9 mouse cellular contexts compared by ENCODE assay signal in the genomic region with DNA sequence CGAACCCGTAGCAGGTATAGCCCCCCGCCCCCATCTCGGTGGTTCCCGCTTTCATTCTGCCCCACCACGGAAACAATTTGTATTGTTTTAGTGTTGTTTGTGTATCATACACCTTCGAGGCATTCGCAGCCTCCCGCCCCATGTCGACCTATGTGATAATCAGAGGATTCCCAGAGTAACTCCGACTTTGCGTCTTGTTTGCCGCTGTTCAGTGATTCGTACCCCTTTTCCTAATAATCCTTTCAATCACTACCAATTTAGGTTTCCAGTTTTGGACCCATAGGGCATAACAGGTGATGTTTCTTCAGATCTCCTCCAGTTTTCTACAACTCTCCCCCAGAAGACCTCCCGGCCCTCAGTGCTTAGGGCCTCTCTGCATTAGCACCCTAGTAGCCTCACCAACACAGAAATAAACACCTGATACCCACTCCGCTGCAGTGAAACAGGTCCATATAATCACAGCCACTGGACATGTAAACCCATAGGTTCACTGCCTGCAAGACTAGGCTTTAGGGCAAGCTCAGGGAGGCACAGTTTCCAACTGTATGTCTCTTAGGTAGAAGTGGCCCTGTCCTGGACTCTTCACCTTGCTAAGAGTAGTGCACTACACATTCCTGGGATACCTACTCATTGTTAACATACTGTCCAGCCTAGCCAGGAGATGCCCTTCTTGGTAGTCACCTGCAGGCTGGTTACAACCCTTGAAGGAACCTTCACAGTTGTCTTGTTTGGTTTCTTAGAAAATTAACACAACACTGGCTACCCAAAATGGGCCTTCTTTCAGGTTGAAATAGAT. TPM values are rescaled to one million over a fixed set of nuclear protein-coding genes. Genes with fewer than 3 reads are reported as not detected.
DNase-seq lines count a peak whose midpoint lies in the region; ATAC-seq lines count a peak whose summit lies in the region.
"Had no signal": no experiment of that assay in that cellular context is flagged by ENCODE, and none has a peak within 500 bp of the region (broad histone marks: within the 10 kb centered on the region; RNA-seq: fewer than 3 reads in every experiment).

No protein-coding gene starts in this region.

- H3K4me3 ChIP-seq in hindbrain, embryonic 12.5 days, result peak overlapping the region; percentile 69
- peak overlapping the region; percentile 95 for H3K4me3 ChIP-seq in megakaryocyte, embryonic 14.5 days (replicated peaks)

- intact Hi-C loops in left cerebral cortex, postnatal 14 days (cut with DNase I), result loop anchor here (2.0 to 5.0 kb wide), 2 partner anchors 44 to 181 kb away; partner anchors contain the start of genes Ccdc18, Dr1 and Tmed5

- WGBS in hindbrain, embryonic 12.5 days, result 9% methylated on average over 16 of the region's 16 CpGs

- H3K36me3 ChIP-seq in hindbrain, embryonic 12.5 days, result no peaks in the 10 kb centered on the region
- peaks cover 22% of the 10 kb centered on the region for H3K36me3 ChIP-seq in megakaryocyte, embryonic 14.5 days (replicated peaks; ENCODE audit: low read length)

- peak; percentile 3 for DNase-seq in kidney, adult 18-20 months
- DNase-seq in kidney, postnatal 4 days, result no peak
- DNase-seq in ZHBTc4 (ENCODE audit: low read depth, low spot score), result peak; percentile 41
- DNase-seq in urinary bladder, adult 2 months (ENCODE audit: low spot score), result no peak
- DNase-seq in left cerebral cortex, postnatal 14 days (ENCODE audit: low spot score in 2 of 2), result no peak
- no peak for DNase-seq in urinary bladder, adult 18-20 months (ENCODE audit: low spot score in 2 of 2)

- H3K4me2 ChIP-seq in hindbrain, embryonic 12.5 days (replicated peaks), result peak overlapping the region; percentile 68

- 0 out of 2 replicates have a peak overlapping the region, but pooled peaks have one; percentile 79 for H3K27ac ChIP-seq in hindbrain, embryonic 12.5 days

- H3K9ac ChIP-seq in hindbrain, embryonic 12.5 days, result peak overlapping the region; percentile 78

- H3K4me1 ChIP-seq in hindbrain, embryonic 12.5 days, result peaks cover 7% of the 10 kb centered on the region
- H3K4me1 ChIP-seq in megakaryocyte, embryonic 14.5 days, result peaks cover 21% of the 10 kb centered on the region

- no peaks in the 10 kb centered on the region for H3K9me3 ChIP-seq in hindbrain, embryonic 12.5 days (replicated peaks)
- H3K9me3 ChIP-seq in megakaryocyte, embryonic 14.5 days, result peaks cover 10% of the 10 kb centered on the region

- no peak for ATAC-seq in hindbrain, embryonic 12.5 days (ENCODE audit: low FRiP score)

- no peaks in the 10 kb centered on the region for H3K27me3 ChIP-seq in hindbrain, embryonic 12.5 days
- H3K27me3 ChIP-seq in megakaryocyte, embryonic 14.5 days (replicated peaks), result no peaks in the 10 kb centered on the region

RNA-seq across cellular contexts. Expression of gene Pigg, which starts 0.9 kb away (rescaled TPM):
- 6.7 and 7.0 TPM in 2 replicates for polyA plus RNA-seq in hindbrain, embryonic 12.5 days (2016; fragmentation: Nextera tagmentation; extraction: Ambion mirVana)
- 0.55 and 0.77 TPM in 2 replicates for polyA plus RNA-seq in megakaryocyte, embryonic 14.5 days (2012; ENCODE audit: insufficient read depth, low replicate concordance)
- 8.7 and 9.1 TPM in 2 replicates for polyA plus RNA-seq in urinary bladder, adult 2 months (2012; rRNA removed)
- total RNA-seq in left cerebral cortex, postnatal 14 days (2021), result 10 to 100 TPM; 10.5 to 10.7 TPM

RNA-seq across cellular contexts. Expression of gene Dr1, which starts 44.6 kb away (rescaled TPM):
- 46.7 and 51.4 TPM in 2 replicates for polyA plus RNA-seq in hindbrain, embryonic 12.5 days (2016; fragmentation: Nextera tagmentation; extraction: Ambion mirVana)
- polyA plus RNA-seq in megakaryocyte, embryonic 14.5 days (2012; ENCODE audit: insufficient read depth, low replicate concordance), result 12.5 and 20.5 TPM in 2 replicates
- polyA plus RNA-seq in urinary bladder, adult 2 months (2012; rRNA removed), result 23.5 and 27.0 TPM in 2 replicates
- total RNA-seq in left cerebral cortex, postnatal 14 days (2021), result 10 to 100 TPM; 38.5 to 39.7 TPM

RNA-seq across cellular contexts. Expression of gene Gm42517, which starts 54.5 kb away (rescaled TPM):
- polyA plus RNA-seq in hindbrain, embryonic 12.5 days (2016; fragmentation: Nextera tagmentation; extraction: Ambion mirVana), result 0.14 and 0.40 TPM in 2 replicates
- 101 and 308 TPM in 2 replicates for polyA plus RNA-seq in megakaryocyte, embryonic 14.5 days (2012; ENCODE audit: insufficient read depth, low replicate concordance)
- polyA plus RNA-seq in urinary bladder, adult 2 months (2012; rRNA removed), result 1.7 and 1.8 TPM in 2 replicates
- total RNA-seq in left cerebral cortex, postnatal 14 days (2021), result 10 to 100 TPM; 76.9 to 78.2 TPM
- total RNA-seq: neutrophil, adult 5-6 weeks had no signal

Comparison
In these comparisons a context has a peak if more than half of its experiments do, and no peak if none do; other contexts are left out.
1. DNase-seq: peak in kidney, adult 18-20 months (single experiment) and ZHBTc4 (single experiment); none in kidney, postnatal 4 days (0 of 2), urinary bladder, adult 2 months (single experiment), left cerebral cortex, postnatal 14 days (0 of 2) and urinary bladder, adult 18-20 months (0 of 2).
2. RNA of gene Gm42517, which starts 54.5 kb away (polyA plus RNA-seq): 101 to 308 TPM in megakaryocyte, embryonic 14.5 days; 1.7 to 1.8 TPM in urinary bladder, adult 2 months and 0.14 to 0.40 TPM in hindbrain, embryonic 12.5 days; every median in the first group is over 10 times any median in the second.